Mouse (Mus musculus) CH12.LX (cell line): ENCODE data around the gene Tnfrsf18. TPM values are rescaled to one million over a fixed set of nuclear protein-coding genes. Genes with fewer than 3 reads are reported as not detected.

ENCODE experiments used
- DNase-seq: peaks from one replicate; pipeline ENCODE4 v3.0.0-alpha.2; 2013; ENCODE audit errors: extremely low read depth
- H3K27ac ChIP-seq: 2 replicates; pipeline ENCODE4 v1.5.1; 2012; ENCODE audit warnings: low read depth, mild to moderate bottlenecking, control low read depth, moderate library complexity; ENCODE audit not compliant: insufficient read depth
- H3K27me3 ChIP-seq: replicated peaks from 2 replicates; pipeline ENCODE3; 2012; ENCODE audit warnings: inconsistent platforms
- H3K36me3 ChIP-seq, 2 experiments: replicated peaks in 1 of 2; 2 replicates each; pipeline versions ENCODE3 to v1.6.1; 2012; ENCODE audit warnings: inconsistent platforms in 1 of 2, low read length in 1 of 2, mild to moderate bottlenecking in 1 of 2, mixed read lengths in 1 of 2, moderate library complexity in 1 of 2; ENCODE audit not compliant: control insufficient read depth in 1 of 2, insufficient read depth in 1 of 2
- H3K4me1 ChIP-seq, 2 experiments: 2 replicates each; pipeline ENCODE4 v1.6.1; 2012; ENCODE audit warnings: inconsistent platforms in 1 of 2, moderate library complexity in 1 of 2; ENCODE audit not compliant: insufficient read depth in 2 of 2, control insufficient read depth in 1 of 2
- H3K4me2 ChIP-seq: 2 replicates; pipeline ENCODE4 v1.6.1; 2012; ENCODE audit warnings: low read depth, mild to moderate bottlenecking, control low read depth; ENCODE audit not compliant: poor library complexity, insufficient read depth, severe bottlenecking
- H3K4me3 ChIP-seq, 3 experiments: fragments of 150-350 bp in 1 of 3; sonication (generic) in 1 of 3; replicated peaks in 1 of 3; 2 replicates each; pipeline versions ENCODE3 to v1.5.1; 2011 to 2012; ENCODE audit warnings: low read depth in 2 of 3, low read length in 2 of 3, mild to moderate bottlenecking in 2 of 3, moderate library complexity in 2 of 3, control low read depth in 1 of 3, improper control_type of control experiment in 1 of 3, inconsistent platforms in 1 of 3, mixed read lengths in 1 of 3; ENCODE audit not compliant: poor library complexity in 1 of 3
- H3K79me2 ChIP-seq: replicated peaks from 2 replicates; pipeline ENCODE4 v1.6.1; 2012; ENCODE audit warnings: mild to moderate bottlenecking, moderate library complexity; ENCODE audit not compliant: control insufficient read depth, poor library complexity, insufficient read depth, severe bottlenecking; ENCODE audit errors: extremely low read depth
- H3K9ac ChIP-seq: 2 replicates; pipeline ENCODE4 v1.6.1; 2012; ENCODE audit warnings: low read depth, mild to moderate bottlenecking, control low read depth, moderate library complexity; ENCODE audit not compliant: insufficient read depth
- H3K9me3 ChIP-seq: replicated peaks from 2 replicates; pipeline ENCODE3; 2012; ENCODE audit warnings: low read length, inconsistent platforms, mixed read lengths
- CHD2 ChIP-seq: IDR thresholded peaks from 2 replicates; pipeline ENCODE4 v1.6.1; 2011; ENCODE audit warnings: low read length, improper control_type of control experiment
- CTCF ChIP-seq, 2 experiments: IDR thresholded peaks in 1 of 2; conservative IDR thresholded peaks in 1 of 2; 2 replicates each; pipeline ENCODE4 v1.5.1; 2011 to 2012; ENCODE audit warnings: low read depth in 2 of 2, low read length in 2 of 2, improper control_type of control experiment in 1 of 2, inconsistent platforms in 1 of 2, mild to moderate bottlenecking in 1 of 2, moderate library complexity in 1 of 2
- EP300 ChIP-seq: IDR thresholded peaks from 2 replicates; pipeline ENCODE4 v1.6.1; 2011; ENCODE audit warnings: low read length, improper control_type of control experiment
- ETS1 ChIP-seq: conservative IDR thresholded peaks from 2 replicates; pipeline ENCODE4 v1.6.1; 2012; ENCODE audit warnings: low read depth, mild to moderate bottlenecking, inconsistent platforms, low read length, improper control_type of control experiment, moderate library complexity
- GABPA ChIP-seq: IDR thresholded peaks from 2 replicates; pipeline ENCODE4 v1.6.1; 2012; ENCODE audit warnings: low read depth, low read length, improper control_type of control experiment, inconsistent platforms; ENCODE audit not compliant: insufficient replicate concordance
- HCFC1 ChIP-seq: IDR thresholded peaks from 2 replicates; pipeline ENCODE4 v1.6.1; 2012; ENCODE audit warnings: low read depth, mild to moderate bottlenecking, inconsistent platforms, low read length, improper control_type of control experiment
- JUN ChIP-seq: IDR thresholded peaks from 2 replicates; pipeline ENCODE4 v1.6.1; 2011; ENCODE audit warnings: low read depth, mild to moderate bottlenecking, low read length, improper control_type of control experiment, moderate library complexity; ENCODE audit not compliant: insufficient read depth
- KAT2A ChIP-seq: IDR thresholded peaks from 2 replicates; pipeline ENCODE4 v1.6.1; 2012; ENCODE audit warnings: low read length, improper control_type of control experiment, inconsistent platforms; ENCODE audit not compliant: insufficient replicate concordance
- MAX ChIP-seq: IDR thresholded peaks from 2 replicates; pipeline ENCODE4 v1.6.1; 2011; ENCODE audit warnings: low read length, improper control_type of control experiment
- MAZ ChIP-seq: IDR thresholded peaks from 2 replicates; pipeline ENCODE4 v1.6.1; 2012; ENCODE audit warnings: low read depth, mild to moderate bottlenecking, inconsistent platforms, low read length, improper control_type of control experiment, moderate library complexity
- MEF2A ChIP-seq: IDR thresholded peaks from 2 replicates; pipeline ENCODE4 v1.6.1; 2014; ENCODE audit warnings: low read depth, mild to moderate bottlenecking, inconsistent platforms, low read length, improper control_type of control experiment, borderline replicate concordance
- MXI1 ChIP-seq: IDR thresholded peaks from 2 replicates; pipeline ENCODE4 v1.6.1; 2011; ENCODE audit warnings: mild to moderate bottlenecking, low read depth, low read length, improper control_type of control experiment
- MYC ChIP-seq: IDR thresholded peaks from 2 replicates; pipeline ENCODE4 v1.6.1; 2011; ENCODE audit warnings: low read depth, mild to moderate bottlenecking, improper control_type of control experiment, low read length
- NELFE ChIP-seq: IDR thresholded peaks from 2 replicates; pipeline ENCODE4 v1.6.1; 2011; ENCODE audit warnings: low read depth, low read length, improper control_type of control experiment
- NRF1 ChIP-seq: IDR thresholded peaks from 2 replicates; pipeline ENCODE4 v1.6.1; 2014; ENCODE audit warnings: low read depth, mild to moderate bottlenecking, inconsistent platforms, low read length, improper control_type of control experiment, moderate library complexity
- RAD21 ChIP-seq: IDR thresholded peaks from 2 replicates; pipeline ENCODE4 v1.6.1; 2011; ENCODE audit warnings: low read depth, mild to moderate bottlenecking, low read length, improper control_type of control experiment, moderate library complexity
- SIN3A ChIP-seq: IDR thresholded peaks from 2 replicates; pipeline ENCODE4 v1.6.1; 2012; ENCODE audit warnings: low read length, improper control_type of control experiment, inconsistent platforms
- SMC3 ChIP-seq: IDR thresholded peaks from 2 replicates; pipeline ENCODE4 v1.6.1; 2011; ENCODE audit warnings: low read depth, low read length, improper control_type of control experiment
- TBP ChIP-seq: conservative IDR thresholded peaks from 2 replicates; pipeline ENCODE4 v1.6.1; 2011; ENCODE audit warnings: low read depth, low read length, improper control_type of control experiment
- UBTF ChIP-seq: IDR thresholded peaks from 2 replicates; pipeline ENCODE4 v1.6.1; 2012; ENCODE audit warnings: low read depth, mild to moderate bottlenecking, inconsistent platforms, low read length, improper control_type of control experiment, moderate library complexity
- USF1 ChIP-seq: IDR thresholded peaks from 2 replicates; pipeline ENCODE4 v1.6.1; 2014; ENCODE audit warnings: low read depth, mild to moderate bottlenecking, inconsistent platforms, low read length, improper control_type of control experiment
- ZC3H11A ChIP-seq: IDR thresholded peaks from 2 replicates; pipeline ENCODE4 v1.6.1; 2012; ENCODE audit warnings: low read depth, mild to moderate bottlenecking, inconsistent platforms, low read length, improper control_type of control experiment
- ZMIZ1 ChIP-seq: IDR thresholded peaks from 2 replicates; pipeline ENCODE4 v1.6.1; 2012; ENCODE audit warnings: low read depth, mild to moderate bottlenecking, inconsistent platforms, low read length, improper control_type of control experiment
- ZNF384 ChIP-seq: IDR thresholded peaks from 2 replicates; pipeline ENCODE4 v1.6.1; 2012; ENCODE audit warnings: low read depth, low read length, improper control_type of control experiment, inconsistent platforms
- dilution Hi-C: fragments of 300-500 bp; cut with MboI; formaldehyde crosslinking; loops from 2 replicates; pipeline ENCODE4 v1.14.3; 2020; ENCODE audit warnings: low sequenced_read_pairs; ENCODE audit not compliant: extremely low pct_unique_long_range_greater_than_20kb, extremely low pct_ligation_motif_present
- in situ Hi-C: fragments of 300-500 bp; cut with MboI; formaldehyde crosslinking; loops from 3 replicates; pipeline ENCODE4 v1.14.3; 2019; ENCODE audit warnings: low sequenced_read_pairs, low pct_ligation_motif_present, low pct_unique_long_range_greater_than_20kb, mixed read lengths
- polyA plus RNA-seq: library from polyadenylated mRNA; unstranded; fragments of >175 nt; gene quantifications from 2 replicates; pipeline ENCODE4 v1.2.1, GENCODE M21; 2012; ENCODE audit warnings: low read depth; ENCODE audit not compliant: insufficient read length
- total RNA-seq, 2 experiments: library from RNA; depleted of rRNA; stranded (reverse); fragments of 300-350 nt in 1 of 2; fragments of >200 nt in 1 of 2; gene quantifications; 2 replicates each; pipeline ENCODE4 v1.2.3; 2012 to 2014

Gene Tnfrsf18
- total and polyA plus RNA-seq, 3 experiments, result 48.4 to 76.1 (median 50.7) TPM

DNA sequence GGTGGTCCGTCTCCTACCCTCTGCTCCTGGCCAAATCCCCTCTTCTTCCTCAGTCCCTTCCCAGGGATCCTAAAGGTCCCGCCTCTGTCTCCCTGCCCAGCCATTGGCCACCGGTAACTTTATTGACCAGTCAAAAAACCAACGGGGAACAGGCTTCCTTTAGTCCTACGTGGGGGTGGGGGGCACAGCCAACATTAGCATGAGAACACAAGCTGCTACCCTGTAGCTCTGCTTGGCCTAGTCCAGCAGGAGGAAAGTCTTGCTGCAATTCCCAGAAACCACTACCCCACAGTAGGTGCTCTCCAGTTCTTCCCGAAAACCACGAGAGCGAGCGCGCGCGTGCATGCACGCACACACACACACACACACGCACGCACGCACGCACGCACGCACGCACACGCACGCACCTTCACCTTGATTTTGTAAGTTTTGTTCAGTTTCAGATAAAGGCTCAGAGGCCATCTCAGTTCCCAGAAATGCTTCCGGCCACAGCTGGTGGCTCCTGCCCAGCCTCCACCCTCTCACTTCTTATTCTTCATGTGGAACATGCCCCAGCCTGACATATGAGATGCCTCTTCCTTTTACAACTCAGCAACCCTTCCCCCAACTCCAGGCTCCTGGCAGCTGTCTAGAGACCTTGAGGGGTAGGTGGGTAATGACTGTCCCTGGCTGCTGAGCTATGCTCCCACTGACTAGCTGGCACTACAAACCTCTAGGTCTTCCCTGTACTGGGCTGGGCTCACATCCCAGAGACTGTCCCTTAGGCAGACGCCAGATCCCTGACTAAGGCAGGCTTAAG is 5.8 kb downstream of the Tnfrsf18 start (continued):
- peak; percentile 73 for TF ChIP-seq MAX
- peak; percentile 95 for TF ChIP-seq ETS1
- no peak for TF ChIP-seq ZNF384
- TF ChIP-seq GABPA, result no peak
- TF ChIP-seq CTCF (conservative IDR thresholded peaks at IDR 0.05 in 1 of 2, IDR thresholded peaks at IDR 0.05 in 1 of 2; ENCODE audit: low read depth in 2 of 2, low read length in 2 of 2), result no peak
- TF ChIP-seq MAZ, result 0 out of 2 replicates have a peak, but pooled peaks have one; percentile 30
- 0 out of 2 replicates have a peak, but pooled peaks have one; percentile 56 for TF ChIP-seq KAT2A
- no peak for TF ChIP-seq USF1
- TF ChIP-seq MXI1, result peak; percentile 80
- TF ChIP-seq CHD2, result peak; percentile 95
- peak; percentile 29; the same call in 1 of the 2 replicates for TF ChIP-seq TBP
- TF ChIP-seq, all 38 proteins: peak for 25

DNA sequence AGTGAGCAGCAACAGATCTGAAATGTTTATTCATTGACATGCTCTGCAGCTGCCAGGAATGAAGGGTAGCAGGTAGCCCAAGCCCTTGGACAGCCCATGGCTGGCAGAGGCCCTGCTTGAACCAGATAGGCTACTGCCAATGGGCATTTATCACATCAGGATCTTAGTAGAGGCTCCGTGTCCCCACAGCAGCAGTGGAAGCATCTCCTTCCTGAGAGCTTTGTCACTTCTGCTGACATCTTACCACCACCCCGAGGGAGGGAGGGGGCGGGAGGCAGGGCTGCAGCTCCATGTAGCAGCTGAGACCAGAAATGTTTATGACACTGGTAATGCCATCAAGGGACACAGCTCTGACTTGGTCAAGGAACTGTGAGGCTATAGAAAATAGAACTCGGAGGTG is 6.9 kb downstream of the Tnfrsf18 start:
- dilution Hi-C loops, result no loop called here

DNA sequence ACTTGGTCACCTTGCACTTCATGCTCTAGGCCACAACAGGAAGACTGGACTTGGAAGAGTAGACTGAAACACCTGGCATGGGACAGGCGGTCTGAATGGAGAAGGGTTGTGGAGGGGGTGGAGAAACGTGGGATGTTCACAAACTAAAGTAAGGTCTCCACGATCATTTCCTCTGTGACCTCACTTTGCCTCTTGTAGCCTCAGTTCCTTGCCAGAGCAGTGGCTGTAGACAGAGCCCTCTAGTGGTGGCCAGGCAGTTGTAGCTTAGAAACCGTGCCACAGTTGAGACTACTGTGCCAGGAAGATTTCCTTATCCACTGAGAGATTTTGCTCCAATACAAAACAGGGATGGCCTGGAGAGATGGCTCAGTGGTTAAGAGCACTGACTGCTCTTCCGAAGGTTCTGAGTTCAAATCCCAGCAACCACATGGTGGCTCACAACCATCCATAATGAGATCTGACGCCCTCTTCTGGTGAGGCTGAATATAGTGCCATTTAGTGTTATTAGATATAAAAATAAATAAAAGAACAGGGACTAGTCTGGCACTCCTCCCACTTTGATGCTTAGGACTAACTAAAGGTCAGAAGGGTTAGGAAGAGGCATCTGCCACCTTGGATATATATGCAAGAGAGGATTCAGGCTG is 7.6 kb downstream of the Tnfrsf18 start:
- H3K27ac ChIP-seq, result peak overlapping the region; percentile 99
- dilution Hi-C loops, result no loop called here
- no peaks in the 10 kb centered on the region for H3K79me2 ChIP-seq
- TF ChIP-seq KAT2A (no peak), NELFE (peak; percentile 46; the same call in 1 of the 2 replicates), CTCF (conservative IDR thresholded peaks at IDR 0.05 in 1 of 2, IDR thresholded peaks at IDR 0.05 in 1 of 2; ENCODE audit: low read depth in 2 of 2, low read length in 2 of 2) (peak; percentile 83 to 84), ZMIZ1 (no peak), NRF1 (peak; percentile 37; the same call in 1 of the 2 replicates), SMC3 (peak; percentile 80), MYC (peak; percentile 65), ZC3H11A (no peak; the same call in none of the 2 replicates), ZNF384 (no peak), EP300 (0 out of 2 replicates have a peak, but pooled peaks have one; percentile 7), HCFC1 (peak; percentile 42; the same call in 1 of the 2 replicates), UBTF (no peak), MXI1 (no peak), JUN (no peak), MAX (0 out of 2 replicates have a peak, but pooled peaks have one; percentile 58), RAD21 (peak; percentile 62)
- H3K4me2 ChIP-seq, result 0 out of 2 replicates have a peak overlapping the region, but pooled peaks have one; percentile 48
- in situ Hi-C loops, result loop anchor here (5.0 kb wide), 2 partner anchors 51 to 59 kb away; no protein-coding TSS in a partner anchor
- no peaks in the 10 kb centered on the region for H3K27me3 ChIP-seq
- H3K9me3 ChIP-seq, result no peaks in the 10 kb centered on the region
- H3K4me3 ChIP-seq, result no peak overlapping the region
- DNase-seq, result peak; percentile 85
- H3K36me3 ChIP-seq, result peaks cover 9 to 20% of the 10 kb centered on the region in 2 experiments
- H3K4me1 ChIP-seq, result peaks cover 23 to 37% of the 10 kb centered on the region in 2 experiments
- peak overlapping the region; percentile 52; the same call in 1 of the 2 replicates for H3K9ac ChIP-seq

More for the DNA sequence above, 6.9 kb downstream of the Tnfrsf18 start:
- Histone ChIP-seq H3K79me2 (no peaks in the 10 kb centered on the region), H3K4me1 (peaks cover 27 to 44% of the 10 kb centered on the region in 2 experiments), H3K4me2 (peak overlapping the region; percentile 48; the same call in 1 of the 2 replicates), H3K36me3 (peaks cover 16 to 27% of the 10 kb centered on the region in 2 experiments), H3K4me3 (peak overlapping the region in 1 of 3 experiments; percentile 40)
- in situ Hi-C loops, result loop anchor here (5.0 kb wide), 2 partner anchors 51 to 59 kb away; no protein-coding TSS in a partner anchor
- TF ChIP-seq SIN3A, result no peak
- no peak for TF ChIP-seq MYC
- TF ChIP-seq EP300, result no peak
- no peak for TF ChIP-seq GABPA
- no peak for TF ChIP-seq USF1
- 0 out of 2 replicates have a peak, but pooled peaks have one; percentile 32 for TF ChIP-seq MEF2A
- peak; percentile 12; the same call in 1 of the 2 replicates for TF ChIP-seq MAX
- no peak for TF ChIP-seq HCFC1
- TF ChIP-seq, all 38 proteins: peak for 2
- no peak for DNase-seq
- Histone ChIP-seq H3K27ac (peak overlapping the region; percentile 99), H3K9ac (peak overlapping the region; percentile 52; the same call in 1 of the 2 replicates), H3K9me3 (no peaks in the 10 kb centered on the region), H3K27me3 (no peaks in the 10 kb centered on the region)
